Mouse (Mus musculus) gastrocnemius, adult 2 months (tissue): ENCODE measurements around the gene Araf. TPM values are rescaled to one million over a fixed set of nuclear protein-coding genes. Genes with fewer than 3 reads are reported as not detected.
A peak's percentile ranks its signal among the peaks of the same experiment; 100 is the strongest.

ENCODE experiments used
- DNase-seq: peaks from one replicate; pipeline ENCODE4 v3.0.0; 2022
- H3K27ac ChIP-seq: fragments of 200-600 bp; 2 replicates; pipeline ENCODE4 v1.8.1; 2022; ENCODE audit warnings: mild to moderate bottlenecking
- H3K4me3 ChIP-seq: fragments of 200-600 bp; 2 replicates; pipeline ENCODE4 v1.8.1; 2022; ENCODE audit warnings: mild to moderate bottlenecking, moderate library complexity
- CTCF ChIP-seq: fragments of 200-600 bp; IDR thresholded peaks from 2 replicates; pipeline ENCODE4 v1.8.1; 2022; ENCODE audit warnings: antibody characterized with exemption, mild to moderate bottlenecking, moderate library complexity
- intact Hi-C: fragments of 180-260 bp; cut with DNase I; formaldehyde crosslinking; loops from one replicate; pipeline ENCODE4 v1.15.1; 2025
- long read RNA-seq, 2 experiments: library from polyadenylated mRNA; stranded (forward); transcript quantifications; one replicate each; pipeline ENCODE4 v2.0.0; 2021
- total RNA-seq, 2 experiments: library from RNA; stranded (reverse); gene quantifications; 2 replicates each; pipeline ENCODE4 v1.2.3; 2021

The Araf gene
- total RNA-seq, result 10 to 100 TPM; 87.8 to 98.0 TPM
- long read RNA-seq, experiment 1, transcript Araf-202 (6 exons, 1,520 nt), result minor isoform, 15 of 47 reads
- long read RNA-seq, experiment 1, transcript Araf-201 (16 exons, 2,358 nt), result major isoform, 17 of 47 reads
- long read RNA-seq, experiment 1, partial matches to known transcripts, result 7 of 47 reads
- long read RNA-seq, experiment 1, other reads (novel, unspliced or antisense), result 7 of 47 reads
- long read RNA-seq, experiment 2, transcript Araf-201 (16 exons, 2,358 nt), result minor isoform, 16 of 70 reads
- long read RNA-seq, experiment 2, transcript Araf-202 (6 exons, 1,520 nt), result major isoform, 37 of 70 reads
- long read RNA-seq, experiment 2, partial matches to known transcripts, result 3 of 70 reads
- long read RNA-seq, experiment 2, other reads (novel, unspliced or antisense), result 13 of 70 reads

GRCm38 (mm10) chrX:20797681-20798080 lies at the start of gene Araf:
Gene Araf, plus strand, starts transcription at chrX:20797814.
- H3K27ac ChIP-seq, result peak within 1 kb of the TSS; percentile 58

GRCm38 (mm10) chrX:20748829-20749228 lies 48.8 kb upstream of the Araf start:
- TF ChIP-seq CTCF, result no peak
- Histone ChIP-seq H3K4me3 (no peak overlapping the region), H3K27ac (no peak overlapping the region)
- intact Hi-C loops, result no loop called here
- no peak for DNase-seq

More at GRCm38 (mm10) chrX:20797681-20798080, at the start of gene Araf:
- TF ChIP-seq CTCF, result no peak
- no peak for DNase-seq
- H3K4me3 ChIP-seq, result peak within 1 kb of the TSS; percentile 67
- intact Hi-C loops, result no loop called here

GRCm38 (mm10) chrX:20761201-20761600 lies 36.4 kb upstream of the Araf start:
- no peak overlapping the region for H3K4me3 ChIP-seq
- intact Hi-C loops, result no loop called here
- TF ChIP-seq CTCF, result no peak

GRCm38 (mm10) chrX:20770697-20771381 lies 26.8 kb upstream of the Araf start:
- DNase-seq, result peak; percentile 84
- peak; percentile 89 for TF ChIP-seq CTCF
- H3K27ac ChIP-seq, result no peak overlapping the region
- H3K4me3 ChIP-seq, result no peak overlapping the region
- intact Hi-C loops, result loop anchor here (1.0 kb wide), 1 partner anchor 109 kb away; no protein-coding TSS in a partner anchor

More at GRCm38 (mm10) chrX:20761201-20761600, 36.4 kb upstream of the Araf start:
- no peak for DNase-seq
- H3K27ac ChIP-seq, result no peak overlapping the region

- no peak for TF ChIP-seq CTCF
- intact Hi-C loops, result loop anchor here (1.0 kb wide), 1 partner anchor 109 kb away; no protein-coding TSS in a partner anchor
- DNase-seq, result no peak
Observed at GRCm38 (mm10) chrX:20771666-20772065, 25.9 kb upstream of the Araf start.

GRCm38 (mm10) chrX:20775271-20776016 lies 22.2 kb upstream of the Araf start:
- Histone ChIP-seq H3K4me3 (no peak overlapping the region), H3K27ac (no peak overlapping the region)
- DNase-seq, result no peak
- no peak for TF ChIP-seq CTCF
- intact Hi-C loops, result no loop called here

More at GRCm38 (mm10) chrX:20771666-20772065, 25.9 kb upstream of the Araf start:
- no peak overlapping the region for H3K4me3 ChIP-seq
- H3K27ac ChIP-seq, result no peak overlapping the region

GRCm38 (mm10) chrX:20777619-20778018 lies 20.0 kb upstream of the Araf start:
- TF ChIP-seq CTCF, result no peak
- intact Hi-C loops, result no loop called here
- no peak overlapping the region for H3K4me3 ChIP-seq
- DNase-seq, result no peak
- H3K27ac ChIP-seq, result no peak overlapping the region

GRCm38 (mm10) chrX:20787309-20787708 lies 10.3 kb upstream of the Araf start:
- intact Hi-C loops, result no loop called here
- Histone ChIP-seq H3K4me3 (no peak overlapping the region), H3K27ac (no peak overlapping the region)
- DNase-seq, result no peak
- TF ChIP-seq CTCF, result no peak

- DNase-seq, result no peak
- Histone ChIP-seq H3K27ac (no peak overlapping the region), H3K4me3 (no peak overlapping the region)
- intact Hi-C loops, result no loop called here
- no peak for TF ChIP-seq CTCF
Observed at GRCm38 (mm10) chrX:20792417-20792816, 5.2 kb upstream of the Araf start.

GRCm38 (mm10) chrX:20793230-20793629 lies 4.4 kb upstream of the Araf start:
- no peak for TF ChIP-seq CTCF
- H3K27ac ChIP-seq, result no peak overlapping the region
- intact Hi-C loops, result no loop called here
- H3K4me3 ChIP-seq, result no peak overlapping the region
- DNase-seq, result no peak

GRCm38 (mm10) chrX:20794229-20794628 lies 3.4 kb upstream of the Araf start:
- Histone ChIP-seq H3K4me3 (no peak overlapping the region), H3K27ac (no peak overlapping the region)
- intact Hi-C loops, result no loop called here
- DNase-seq, result no peak
- TF ChIP-seq CTCF, result no peak

- peak overlapping the region; percentile 67 for H3K4me3 ChIP-seq
- DNase-seq, result peak; percentile 48
- TF ChIP-seq CTCF, result no peak
- peak overlapping the region; percentile 58 for H3K27ac ChIP-seq
- intact Hi-C loops, result no loop called here
Observed at GRCm38 (mm10) chrX:20798141-20798796, 655 bp downstream of the Araf start.
